Mouse (Mus musculus) bone marrow, adult 2 months (tissue): ENCODE measurements around the gene Gm49378. TPM values are rescaled to one million over a fixed set of nuclear protein-coding genes. Genes with fewer than 3 reads are reported as not detected.

ENCODE experiments used
- H3K27ac ChIP-seq: fragments of 200-500 bp; 2 replicates; pipeline ENCODE4 v1.5.1; 2012; ENCODE audit warnings: low read depth, mild to moderate bottlenecking, control low read depth, inconsistent platforms, low read length; ENCODE audit not compliant: control insufficient read depth, poor library complexity, insufficient read depth
- H3K4me1 ChIP-seq: fragments of 200-500 bp; 2 replicates; pipeline ENCODE4 v1.6.1; 2011; ENCODE audit warnings: low read length; ENCODE audit not compliant: control insufficient read depth, insufficient read depth
- H3K4me3 ChIP-seq: fragments of 200-500 bp; replicated peaks from 2 replicates; pipeline ENCODE3; 2011; ENCODE audit warnings: mild to moderate bottlenecking, low read depth, low read length, control low read depth; ENCODE audit not compliant: control insufficient read depth
- CTCF ChIP-seq: fragments of 200-500 bp; IDR thresholded peaks from 2 replicates; pipeline ENCODE4 v1.5.1; 2011; ENCODE audit warnings: low read length, control low read depth; ENCODE audit not compliant: control insufficient read depth, insufficient read depth
- POLR2A ChIP-seq: fragments of 200-500 bp; IDR thresholded peaks from 2 replicates; pipeline ENCODE4 v1.6.1; 2011; ENCODE audit warnings: low read depth, mild to moderate bottlenecking, control low read depth, low read length, borderline replicate concordance; ENCODE audit not compliant: control insufficient read depth
- WGBS: fragments of 180-500 bp; shearing (Covaris S2); methylation state at CpG from one replicate; pipeline ENCODE4 v1.1.7; 2018; 5-methylcytosine and 5-hydroxymethylcytosine counted together
- polyA plus RNA-seq: library from polyadenylated mRNA; stranded (reverse); fragments of >200 nt; gene quantifications from 2 replicates; pipeline ENCODE4 v1.2.4, GENCODE M21; 2011; ENCODE audit warnings: low replicate concordance; ENCODE audit not compliant: missing spikeins, insufficient read depth, insufficient read length

Gene Gm49378
- polyA plus RNA-seq, 1 experiment, result 5.8 TPM

- H3K4me3 ChIP-seq, result no peak overlapping the region
- H3K4me1 ChIP-seq, result no peaks in the 10 kb centered on the region; the same call in 1 of the 2 replicates
- TF ChIP-seq POLR2A (no peak), CTCF (no peak)
- no peak overlapping the region for H3K27ac ChIP-seq
- 89% methylated on average over 16 of the region's 16 CpGs for WGBS
These were observed 57.0 kb downstream of the Gm49378 start for GRCm38 (mm10) chr14:55580731-55581130.

GRCm38 (mm10) chr14:55579511-55580496 lies 57.9 kb downstream of the Gm49378 start:
- 90% methylated on average over 23 of the region's 23 CpGs for WGBS
- Histone ChIP-seq H3K27ac (no peak overlapping the region), H3K4me3 (no peak overlapping the region), H3K4me1 (no peaks in the 10 kb centered on the region; the same call in 1 of the 2 replicates)
- TF ChIP-seq CTCF, result no peak
- no peak for TF ChIP-seq POLR2A

Other genes with a start within 250 kb of the Gm49378 start
- gene Dhrs4, start 159.1 kb downstream of the Gm49378 start, polyA plus RNA-seq, result 39.2 and 47.3 TPM in 2 replicates
- gene Carmil3, start 147.2 kb downstream of the Gm49378 start, polyA plus RNA-seq, result 0.79 and 3.5 TPM in 2 replicates
- not detected in 2 replicates for gene Cpne6, start 127.5 kb downstream of the Gm49378 start, polyA plus RNA-seq
- gene Nrl, start 112.9 kb downstream of the Gm49378 start, polyA plus RNA-seq, result 0.25 and 0.70 TPM in 2 replicates
- gene Pck2, start 97.6 kb downstream of the Gm49378 start, polyA plus RNA-seq, result 42.6 and 60.8 TPM in 2 replicates
- gene Dcaf11, start 77.9 kb downstream of the Gm49378 start, polyA plus RNA-seq, result 26.4 and 42.3 TPM in 2 replicates
- gene A730061H03Rik, start 77.5 kb downstream of the Gm49378 start, polyA plus RNA-seq, result not detected in 2 replicates
- gene Fitm1, start 62.3 kb downstream of the Gm49378 start, polyA plus RNA-seq, result not detected in 2 replicates
- gene Psme1, start 59.8 kb downstream of the Gm49378 start, polyA plus RNA-seq, result 187 and 268 TPM in 2 replicates
- 12.3 and 48.5 TPM in 2 replicates for gene Emc9, start 52.6 kb downstream of the Gm49378 start, polyA plus RNA-seq
- gene Psme2, start 46.8 kb downstream of the Gm49378 start, polyA plus RNA-seq, result 152 and 175 TPM in 2 replicates
- gene Rnf31, start 46.2 kb downstream of the Gm49378 start, polyA plus RNA-seq, result 79.5 and 160 TPM in 2 replicates
- 60.8 and 84.3 TPM in 2 replicates for gene Irf9, start 34.3 kb downstream of the Gm49378 start, polyA plus RNA-seq
- 13.2 and 28.5 TPM in 2 replicates for gene Rec8, start 19.9 kb downstream of the Gm49378 start, polyA plus RNA-seq
- 24.9 and 49.5 TPM in 2 replicates for gene Ipo4, start 1.9 kb downstream of the Gm49378 start, polyA plus RNA-seq
- gene Tm9sf1, start 5.9 kb upstream of the Gm49378 start, polyA plus RNA-seq, result 37.9 and 46.7 TPM in 2 replicates
- 0.77 and 4.0 TPM in 2 replicates for gene Tssk4, start 12.3 kb upstream of the Gm49378 start, polyA plus RNA-seq
- gene Mdp1, start 22.6 kb upstream of the Gm49378 start, polyA plus RNA-seq, result 23.2 and 50.4 TPM in 2 replicates
- gene Gmpr2, start 34.0 kb upstream of the Gm49378 start, polyA plus RNA-seq, result 7.3 and 18.3 TPM in 2 replicates
- 173 and 183 TPM in 2 replicates for gene Nedd8, start 34.2 kb upstream of the Gm49378 start, polyA plus RNA-seq
- gene Tinf2, start 43.9 kb upstream of the Gm49378 start, polyA plus RNA-seq, result 25.4 and 38.1 TPM in 2 replicates
- gene Tgm1, start 76.0 kb upstream of the Gm49378 start, polyA plus RNA-seq, result 1.1 and 5.1 TPM in 2 replicates
- gene Rabggta, start 84.4 kb upstream of the Gm49378 start, polyA plus RNA-seq, result 16.0 and 24.5 TPM in 2 replicates
- gene Dhrs1, start 107.8 kb upstream of the Gm49378 start, polyA plus RNA-seq, result 24.4 and 25.9 TPM in 2 replicates
- 14.3 and 14.5 TPM in 2 replicates for gene Nop9, start 107.8 kb upstream of the Gm49378 start, polyA plus RNA-seq
- gene Cideb, start 120.6 kb upstream of the Gm49378 start, polyA plus RNA-seq, result 1.6 TPM in 1 of 2 replicates, not detected in the other
- 2.8 and 6.5 TPM in 2 replicates for gene Ltb4r2, start 123.5 kb upstream of the Gm49378 start, polyA plus RNA-seq
- gene Ltb4r1, start 128.1 kb upstream of the Gm49378 start, polyA plus RNA-seq, result 34.1 and 77.0 TPM in 2 replicates
- gene Adcy4, start 146.2 kb upstream of the Gm49378 start, polyA plus RNA-seq, result 2.3 and 4.7 TPM in 2 replicates
- 27.7 and 38.9 TPM in 2 replicates for gene Ripk3, start 151.0 kb upstream of the Gm49378 start, polyA plus RNA-seq
- gene Nfatc4, start 185.2 kb upstream of the Gm49378 start, polyA plus RNA-seq, result 4.0 and 5.6 TPM in 2 replicates
- gene Nynrin, start 216.1 kb upstream of the Gm49378 start, polyA plus RNA-seq, result 0.93 and 1.3 TPM in 2 replicates
- gene Cbln3, start 246.5 kb upstream of the Gm49378 start, polyA plus RNA-seq, result not detected in 2 replicates
- 12.6 and 28.3 TPM in 2 replicates for gene Khnyn, start 247.1 kb upstream of the Gm49378 start, polyA plus RNA-seq